Mouse (Mus musculus) liver, embryonic 14.5 days (tissue): ENCODE measurements around the gene Clcnka.

ENCODE experiments used
- CTCF ChIP-seq: IDR thresholded peaks from 2 replicates; pipeline ENCODE4 v1.5.1; 2016; ENCODE audit warnings: antibody characterized with exemption, low read depth, control low read depth
- EP300 ChIP-seq: IDR thresholded peaks from 2 replicates; pipeline ENCODE4 v1.6.1; 2016; ENCODE audit warnings: antibody characterized with exemption, low read depth

DNA sequence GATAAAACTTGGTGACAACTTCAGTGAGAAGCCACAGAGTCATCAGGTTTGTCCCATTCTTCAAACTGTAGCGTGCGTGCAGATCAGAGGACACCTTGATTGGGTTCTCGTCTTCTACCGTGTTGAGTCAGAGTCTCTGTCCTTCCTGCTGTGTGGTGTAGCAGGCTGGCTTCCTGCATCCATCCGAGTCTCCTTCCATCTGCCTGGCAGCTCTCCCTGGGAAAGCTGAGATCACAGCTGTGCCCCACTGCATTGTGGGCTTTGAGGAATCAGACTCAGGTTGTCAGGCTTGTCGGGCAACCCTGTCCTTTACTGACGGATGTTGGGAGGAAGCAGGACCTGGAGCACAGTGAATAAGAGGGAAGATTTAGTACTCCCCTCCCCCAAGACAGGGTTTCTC lies 47.7 kb upstream of the Clcnka start:
- TF ChIP-seq CTCF = no peak
- no peak for TF ChIP-seq EP300
